Mouse (Mus musculus) spleen, postnatal 14 days (tissue): ENCODE data around the gene Man1b1.
A peak's percentile ranks its signal among the peaks of the same experiment; 100 is the strongest.

Experiments used
- DNase-seq, 2 experiments: peaks; one replicate each; pipeline ENCODE4 v3.0.0; 2021 to 2022; ENCODE audit warnings: low spot score in 2 of 2

Gene Man1b1

DNA sequence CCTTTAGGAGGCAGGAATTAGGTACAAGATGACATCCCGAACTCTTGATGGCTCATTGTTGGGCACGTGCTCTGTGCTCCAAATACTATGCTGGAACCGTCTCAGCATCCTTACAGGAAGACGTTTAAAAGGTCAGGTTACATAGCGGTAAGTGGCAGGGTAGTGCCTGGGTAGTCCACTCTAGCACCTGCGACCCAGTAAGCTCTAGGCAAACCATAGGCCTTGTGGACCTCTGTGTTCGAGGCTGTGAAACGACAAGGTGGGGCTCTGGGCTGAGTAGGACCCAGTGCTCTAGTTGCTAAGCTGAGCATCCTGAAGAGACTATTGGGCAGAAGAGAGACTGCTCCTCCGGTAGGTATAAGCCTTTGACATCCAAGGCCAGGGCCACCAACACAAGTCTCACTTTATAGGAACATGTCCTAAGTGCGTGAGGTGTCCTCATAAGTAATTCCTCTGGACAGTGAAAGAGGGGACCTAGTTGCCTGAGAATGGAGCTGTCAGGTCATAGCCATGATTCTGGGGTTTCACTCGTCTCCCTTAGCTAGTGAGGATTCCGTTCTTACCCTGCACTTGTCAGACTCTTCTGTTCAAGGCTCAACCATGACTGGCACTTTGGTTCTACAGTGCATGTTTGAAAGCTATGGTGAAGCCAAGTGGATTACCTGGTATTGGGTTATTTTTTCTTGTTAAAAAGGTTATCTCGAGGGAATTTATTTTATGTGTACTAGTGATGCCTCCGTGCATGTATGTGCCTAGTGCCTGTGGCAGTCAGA lies 26.4 kb upstream of the Man1b1 start:
- no peak for DNase-seq

GRCm38 (mm10) chr2:25310180-25310579 lies 22.0 kb upstream of the Man1b1 start:
- no peak for DNase-seq

DNA sequence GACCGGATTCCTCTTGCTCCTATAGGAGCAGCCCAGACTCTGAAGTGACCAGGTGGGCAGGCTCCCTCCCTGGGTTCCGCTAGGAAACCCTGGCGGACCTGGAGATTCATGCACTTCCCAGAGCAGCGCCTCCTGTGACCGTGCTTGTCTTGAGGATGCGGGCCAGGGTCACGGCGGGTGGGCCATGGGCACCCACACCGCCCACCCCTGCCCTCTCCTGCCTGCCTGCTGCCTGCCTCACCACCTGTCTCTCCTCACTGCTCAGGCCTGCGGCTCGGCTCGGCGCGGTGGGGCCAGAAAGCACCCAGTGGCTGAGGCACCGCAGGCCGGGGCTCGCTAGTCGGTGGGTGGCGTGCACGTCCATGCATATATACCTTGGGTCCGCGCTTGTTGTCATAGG lies 21.2 kb upstream of the Man1b1 start:
- DNase-seq, result no peak

- no peak for DNase-seq
Observed at GRCm38 (mm10) chr2:25311491-25311891, 20.6 kb upstream of the Man1b1 start.

DNA sequence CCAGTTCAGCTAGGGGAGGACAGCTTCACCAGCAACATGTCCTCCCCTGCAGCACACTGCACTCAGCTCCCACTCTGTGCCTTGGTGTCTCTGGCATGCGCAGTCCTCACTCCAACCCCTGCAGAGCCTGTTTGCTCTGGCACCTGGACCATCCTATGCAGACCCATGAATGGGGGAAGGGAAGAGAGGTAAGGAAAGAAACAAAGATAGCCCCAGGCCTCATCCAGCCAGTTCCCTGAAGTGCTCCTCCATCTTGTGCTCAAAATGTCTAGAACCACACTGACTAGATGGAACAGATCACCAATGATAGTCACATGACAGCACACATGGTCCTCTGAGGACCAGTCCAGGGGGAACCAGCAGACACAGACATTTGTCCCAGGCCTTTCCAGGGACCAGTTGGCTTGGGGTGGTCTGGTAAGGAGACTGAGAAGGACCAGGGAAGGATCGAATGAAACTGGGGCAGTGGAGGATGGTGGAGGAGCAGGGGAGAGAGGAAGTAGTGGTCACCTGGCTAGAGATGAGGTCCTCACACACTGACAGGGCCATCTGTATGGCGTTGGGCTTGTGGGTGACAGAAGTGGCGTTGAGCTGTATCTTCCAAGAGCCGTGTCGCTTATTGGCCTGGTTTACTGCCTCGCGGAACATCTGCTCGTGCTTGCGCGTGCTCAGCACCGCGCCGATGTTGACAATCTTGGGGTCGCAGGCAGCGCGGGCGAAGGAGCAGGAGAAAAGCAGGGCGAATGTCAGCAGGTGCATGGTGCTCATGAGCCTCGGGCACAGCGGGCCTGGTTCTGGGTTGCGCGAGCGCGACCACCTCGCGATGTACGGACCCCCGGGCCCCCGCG lies 13.8 kb upstream of the Man1b1 start:
- DNase-seq, result no peak

DNA sequence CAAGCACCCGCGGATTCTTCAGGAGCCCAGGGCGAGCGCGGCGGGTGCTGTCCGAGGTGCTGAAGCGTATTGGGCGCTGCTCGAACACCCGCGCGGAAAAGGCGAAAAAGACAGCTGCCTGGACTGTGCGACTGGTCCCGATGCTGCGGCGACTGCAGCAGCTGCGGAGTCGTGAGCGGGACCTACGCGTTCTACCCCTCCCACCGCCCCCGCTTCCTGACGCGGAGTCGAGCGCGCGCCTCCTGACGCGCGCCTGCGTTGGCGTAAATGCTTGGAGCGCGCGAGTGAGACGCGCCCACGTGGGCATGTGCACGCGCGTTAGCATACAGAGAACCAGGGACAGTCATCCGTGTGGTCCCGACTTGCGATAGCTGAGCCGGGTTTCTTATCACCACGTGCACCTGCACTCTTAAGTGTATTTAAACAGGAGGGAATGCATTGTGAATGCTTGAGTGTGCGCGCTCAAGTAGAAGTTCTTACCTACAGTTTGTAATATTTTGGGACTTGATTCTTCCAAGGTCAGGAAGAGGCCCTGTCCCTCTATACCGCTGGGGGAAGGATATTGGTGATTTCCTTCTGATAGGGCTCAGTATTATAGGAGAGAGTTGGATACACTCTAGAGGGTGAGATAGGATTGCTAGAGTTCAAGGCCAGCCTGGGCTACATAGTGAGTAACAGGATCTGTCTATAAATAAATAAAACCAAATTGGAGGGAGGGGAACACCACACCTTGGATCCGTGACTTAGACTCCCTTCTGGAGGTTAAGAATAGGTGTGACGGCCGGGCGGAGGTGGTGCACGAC lies 13.0 kb upstream of the Man1b1 start, which contains the start of gene Grin1:
Gene Grin1 (minus strand): TSS at position 217 of the 803 bp plus-strand sequence.
- peak in 1 of 2 experiments; percentile 56 for DNase-seq

DNA sequence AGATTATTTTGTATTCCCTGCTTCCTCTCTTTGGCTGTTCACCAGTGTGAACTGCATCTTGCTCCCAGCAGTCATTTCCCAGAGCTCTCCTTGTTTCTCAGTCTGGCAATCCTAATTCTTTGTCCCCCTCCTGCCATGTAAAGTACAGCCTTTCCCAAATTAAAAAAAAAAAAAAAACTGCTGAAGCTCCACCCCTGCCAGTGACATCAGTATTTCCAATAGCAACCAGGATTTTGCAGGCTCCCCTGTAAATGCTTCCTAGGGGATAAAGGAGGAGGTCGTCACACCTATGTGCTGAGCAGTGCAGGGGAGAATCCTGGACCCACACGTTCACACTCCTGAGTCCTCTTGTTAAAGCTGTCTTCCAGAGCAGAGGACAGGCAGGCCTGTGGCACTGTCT lies 12.1 kb upstream of the Man1b1 start:
- DNase-seq, result no peak

GRCm38 (mm10) chr2:25326036-25326435 lies 6.1 kb upstream of the Man1b1 start:
- no peak for DNase-seq

GRCm38 (mm10) chr2:25328440-25328839 lies 3.7 kb upstream of the Man1b1 start:
- no peak for DNase-seq

GRCm38 (mm10) chr2:25331470-25331869 lies 668 bp upstream of the Man1b1 start:
- no peak for DNase-seq

GRCm38 (mm10) chr2:25333569-25333968 lies 1.4 kb downstream of the Man1b1 start:
- DNase-seq, result no peak

- no peak for DNase-seq
Observed at GRCm38 (mm10) chr2:25338303-25338702, 6.2 kb downstream of the Man1b1 start.

GRCm38 (mm10) chr2:25348162-25348561 lies 16.0 kb downstream of the Man1b1 start:
- DNase-seq, result no peak

DNA sequence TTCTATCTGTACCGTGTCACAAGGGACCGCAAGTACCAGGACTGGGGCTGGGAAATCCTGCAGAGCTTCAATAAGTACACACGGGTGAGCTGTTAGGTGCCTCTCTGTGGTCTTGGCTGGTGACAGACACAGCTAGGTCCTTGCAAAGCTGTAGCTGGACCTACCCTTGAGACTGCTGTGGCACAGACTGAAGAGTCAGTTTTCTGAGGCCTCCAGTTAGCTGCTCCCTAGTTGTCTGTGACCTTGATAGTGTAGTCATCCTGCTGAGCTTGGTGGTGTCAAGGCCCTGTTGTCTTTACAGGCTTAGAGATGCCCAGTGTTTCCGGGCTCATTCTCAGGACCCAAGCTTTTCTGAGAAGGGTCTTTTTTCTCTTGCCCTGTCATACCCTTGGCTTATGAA lies 17.4 kb downstream of the Man1b1 start:
- no peak for DNase-seq

DNA sequence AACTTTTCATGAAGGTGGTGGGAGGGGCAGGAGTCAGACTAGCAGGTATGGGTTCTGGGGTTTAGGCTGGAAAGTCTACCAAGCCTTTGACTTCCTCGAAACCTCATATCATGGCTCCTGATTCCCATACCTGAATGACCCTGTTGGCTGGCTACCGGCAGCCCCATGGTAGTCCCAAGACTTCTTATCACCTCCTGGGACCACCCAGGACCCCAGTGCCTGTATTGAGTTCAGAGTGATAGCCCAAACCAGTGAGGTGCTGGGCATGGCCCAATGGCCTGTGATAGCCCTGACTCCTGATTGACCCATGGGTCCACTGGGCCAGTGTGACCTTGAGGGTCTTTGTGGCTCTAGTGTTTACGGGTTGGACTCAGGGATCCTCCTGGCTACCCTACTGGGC lies 18.6 kb downstream of the Man1b1 start:
- no peak for DNase-seq

- DNase-seq, result no peak
Observed at GRCm38 (mm10) chr2:25354211-25354610, 22.1 kb downstream of the Man1b1 start.

GRCm38 (mm10) chr2:25355419-25356066 lies 23.4 kb downstream of the Man1b1 start:
- DNase-seq, result no peak

GRCm38 (mm10) chr2:25356208-25357079 lies 24.3 kb downstream of the Man1b1 start, which contains the start of gene Dpp7:
Gene Dpp7 (minus strand): TSS chr2:25356359.
- DNase-seq, result peak; percentile 55 to 71

GRCm38 (mm10) chr2:25359848-25360247 lies 27.7 kb downstream of the Man1b1 start:
- no peak for DNase-seq

GRCm38 (mm10) chr2:25363478-25364178 lies 31.5 kb downstream of the Man1b1 start:
- no peak for DNase-seq
